22 mouse cellular contexts compared by ENCODE assay signal in genomic region chr1:121377901-121378300, GRCm38 (mm10). TPM values are rescaled to one million over a fixed set of nuclear protein-coding genes. Genes with fewer than 3 reads are reported as not detected.
DNase-seq lines count a peak whose midpoint lies in the region; TF ChIP-seq lines count a peak whose summit lies in the region.
"Had no signal": no experiment of that assay in that cellular context is flagged by ENCODE, and none has a peak within 500 bp of the region (broad histone marks: within the 10 kb centered on the region; RNA-seq: fewer than 3 reads in every experiment).

No protein-coding gene starts in this region.

- no peak overlapping the region for H3K4me3 ChIP-seq in embryonic fibroblast, embryonic 13.5 days (ENCODE audit: insufficient read depth, low read length)
- H3K4me3 ChIP-seq: heart, embryonic 12.5 days; heart, embryonic 15.5 days; hindbrain, embryonic 10.5 days; hindbrain, embryonic 13.5 days; intestine, embryonic 15.5 days had no signal

- peaks cover 9% of the 10 kb centered on the region for H3K4me1 ChIP-seq in embryonic fibroblast, embryonic 13.5 days (ENCODE audit: control insufficient read depth, insufficient read depth, low read length)
- H3K4me1 ChIP-seq: heart, embryonic 12.5 days; heart, embryonic 15.5 days; hindbrain, embryonic 10.5 days; hindbrain, embryonic 13.5 days; intestine, embryonic 15.5 days had no signal

- no peak for TF ChIP-seq POLR2A in embryonic fibroblast, embryonic 13.5 days (IDR thresholded peaks at IDR 0.05; ENCODE audit: low read depth, low read length)

- DNase-seq in adrenal gland, postnatal 36 days = peak; percentile 12 to 33
- DNase-seq in adrenal gland, postnatal 25 days = no peak
- peak; percentile 88 for DNase-seq in 3T3-L1 (ENCODE audit: low read depth, low spot score)
- peak; percentile 85 for DNase-seq in NIH3T3 (ENCODE audit: low read depth)
- no peak for DNase-seq in cerebellum, adult 11 months
- no peak for DNase-seq in right cerebral cortex, adult 18-20 months
- no peak for DNase-seq in right cerebral cortex, postnatal 25 days
- DNase-seq: adrenal gland, adult 8-10 months; cerebellum, adult 18-20 months; cerebellum, adult 9-10 months; cerebellum, postnatal 14 days; gastrocnemius, postnatal 25 days; heart, postnatal 10 days; heart, postnatal 36 days; kidney, adult 11 months; kidney, adult 8-10 months had no signal

- peak overlapping the region; percentile 94 for H3K27ac ChIP-seq in embryonic fibroblast, embryonic 13.5 days (ENCODE audit: insufficient read depth, low read length)
- H3K27ac ChIP-seq: heart, embryonic 15.5 days; hindbrain, embryonic 10.5 days; hindbrain, embryonic 13.5 days; intestine, embryonic 15.5 days had no signal

- TF ChIP-seq CTCF in embryonic fibroblast, embryonic 13.5 days (IDR thresholded peaks at IDR 0.05; ENCODE audit: borderline replicate concordance, insufficient read depth, low read length) = no peak

RNA-seq across cellular contexts. Expression of gene Insig2, which starts 45.5 kb away (rescaled TPM):
- total RNA-seq in adrenal gland, postnatal 36 days (2021) = 10 to 100 TPM; 47.3 to 47.5 TPM
- 51.2 and 53.0 TPM in 2 replicates for total RNA-seq in adrenal gland, postnatal 25 days (2021)
- polyA plus RNA-seq in embryonic fibroblast, embryonic 13.5 days (2011; ENCODE audit: insufficient read length, low read depth, missing spikeins) = 26.3 and 33.2 TPM in 2 replicates

RNA-seq across cellular contexts. Expression of gene Ccdc93, which starts 52.9 kb away (rescaled TPM):
- total RNA-seq in adrenal gland, postnatal 36 days (2021) = 10 to 100 TPM; 20.9 to 27.6 TPM
- 22.7 and 25.6 TPM in 2 replicates for total RNA-seq in adrenal gland, postnatal 25 days (2021)
- 22.7 and 23.9 TPM in 2 replicates for polyA plus RNA-seq in embryonic fibroblast, embryonic 13.5 days (2011; ENCODE audit: insufficient read length, low read depth, missing spikeins)

Comparison
In these comparisons a context has a peak if more than half of its experiments do, and no peak if none do; other contexts are left out.
1. DNase-seq: peak in adrenal gland, postnatal 36 days (2 of 2), 3T3-L1 (single experiment) and NIH3T3 (single experiment); none in adrenal gland, postnatal 25 days (single experiment), cerebellum, adult 11 months (single experiment), right cerebral cortex, adult 18-20 months (single experiment) and right cerebral cortex, postnatal 25 days (single experiment).